Mouse (Mus musculus): ENCODE results near the gene Map3k6. TPM values are rescaled to one million over a fixed set of nuclear protein-coding genes. Genes with fewer than 3 reads are reported as not detected.

Map3k6 gene
- total RNA-seq, 2 experiments from 2014 or later: 22.5 to 30.1 TPM

DNA sequence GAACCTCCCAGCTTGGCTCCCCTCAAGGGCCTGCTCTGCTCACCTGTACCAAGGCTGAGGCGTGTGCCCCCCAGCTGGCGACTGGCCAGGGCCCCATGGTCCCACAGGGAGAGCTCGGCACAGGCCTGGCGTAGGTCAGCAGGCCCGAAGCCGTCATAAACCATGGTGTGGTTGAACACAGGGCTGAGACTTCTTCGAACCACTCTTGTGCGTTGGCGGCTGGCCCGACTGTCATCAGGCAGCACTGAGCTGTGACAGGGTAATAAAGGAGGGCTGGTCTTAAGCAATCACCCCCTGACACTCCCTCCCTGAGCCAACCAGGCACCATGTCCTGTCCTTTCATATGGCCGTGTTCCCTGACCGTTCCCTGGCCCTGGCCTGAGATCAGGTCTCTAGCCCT lies 12.8 kb downstream of the Map3k6 start:
- no peak for DNase-seq

- no peak for DNase-seq
Observed at GRCm38 (mm10) chr4:133255392-133255791, 14.8 kb downstream of the Map3k6 start.

DNA sequence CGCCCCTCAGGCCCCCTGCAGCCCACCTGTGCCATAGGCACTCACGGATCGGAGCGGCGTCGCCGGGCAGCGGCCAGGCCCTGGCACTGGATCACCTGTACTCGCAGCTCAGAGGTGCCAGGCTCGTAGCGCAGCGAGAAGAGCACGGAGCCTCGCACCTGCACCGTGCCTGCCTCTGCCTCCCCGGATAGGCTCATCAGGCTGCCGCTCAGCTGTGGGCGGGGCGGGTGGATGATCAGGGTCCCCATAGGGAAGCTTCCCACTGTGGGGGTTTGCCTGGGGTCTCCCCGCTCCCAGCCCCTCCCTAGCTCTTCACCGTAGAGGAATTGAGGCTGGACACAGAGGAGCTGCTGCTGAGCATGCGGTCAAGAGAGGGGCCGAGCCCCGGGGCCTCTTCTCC lies 16.2 kb downstream of the Map3k6 start:
- DNase-seq: no peak

GRCm38 (mm10) chr4:133257230-133257629 lies 16.6 kb downstream of the Map3k6 start:
- DNase-seq: no peak

DNA sequence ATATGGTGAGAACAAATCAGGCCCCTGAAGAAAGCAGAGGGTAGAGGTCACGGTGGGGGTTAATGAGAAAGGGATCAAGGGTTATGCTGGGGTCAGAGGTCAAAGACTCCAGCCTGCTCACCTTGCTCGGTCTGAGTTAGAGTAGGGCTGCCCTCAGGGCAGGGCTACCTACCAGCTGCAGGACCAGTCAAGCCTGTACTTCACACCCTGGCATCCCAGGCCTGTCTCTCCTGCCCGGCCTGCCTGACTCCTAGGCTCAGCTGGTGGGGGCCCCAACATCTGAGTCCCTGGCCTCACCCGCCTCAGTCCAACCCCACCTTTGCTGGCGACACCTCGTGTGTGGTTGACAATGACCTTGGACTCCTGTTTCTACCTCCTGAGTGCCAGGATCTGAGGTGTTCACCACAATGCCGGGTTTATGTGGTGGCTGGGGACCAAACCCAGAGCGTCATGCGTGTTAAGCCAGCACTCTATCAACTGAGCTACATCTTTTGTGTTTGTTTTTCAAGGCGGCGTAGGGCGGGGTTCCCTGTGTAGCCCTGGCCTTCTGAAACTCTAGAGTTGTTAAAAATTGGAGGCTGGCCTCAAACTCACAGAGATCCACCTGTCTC lies 17.3 kb downstream of the Map3k6 start:
- no peak for DNase-seq

GRCm38 (mm10) chr4:133261641-133262374 lies 21.2 kb downstream of the Map3k6 start:
- DNase-seq: no peak

- DNase-seq: no peak
Observed at GRCm38 (mm10) chr4:133262375-133262765, 21.8 kb downstream of the Map3k6 start.

DNA sequence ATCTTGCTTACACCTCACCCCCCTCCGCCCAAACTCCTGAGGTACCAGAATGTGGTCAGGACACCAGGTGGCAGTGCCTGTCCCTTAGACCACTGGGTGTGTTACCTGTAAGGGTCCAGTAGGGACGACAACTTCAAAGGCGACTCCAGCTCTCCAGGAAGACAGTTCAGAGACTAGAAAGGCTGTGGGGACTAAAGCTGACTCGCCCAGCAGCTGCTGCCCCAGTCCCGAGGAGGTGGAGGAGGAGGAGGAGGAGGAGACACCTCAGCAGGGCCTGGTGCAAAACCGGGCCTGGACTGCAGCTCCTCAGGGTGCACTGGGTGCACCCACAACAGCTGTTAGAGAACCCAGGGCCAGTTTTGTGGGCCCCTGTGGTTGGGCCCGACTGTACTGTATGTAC lies 22.3 kb downstream of the Map3k6 start, which contains the start of gene Sytl1:
Gene Sytl1 (minus strand): TSS at position 232 of the 400 bp plus-strand sequence.
- DNase-seq: no peak

DNA sequence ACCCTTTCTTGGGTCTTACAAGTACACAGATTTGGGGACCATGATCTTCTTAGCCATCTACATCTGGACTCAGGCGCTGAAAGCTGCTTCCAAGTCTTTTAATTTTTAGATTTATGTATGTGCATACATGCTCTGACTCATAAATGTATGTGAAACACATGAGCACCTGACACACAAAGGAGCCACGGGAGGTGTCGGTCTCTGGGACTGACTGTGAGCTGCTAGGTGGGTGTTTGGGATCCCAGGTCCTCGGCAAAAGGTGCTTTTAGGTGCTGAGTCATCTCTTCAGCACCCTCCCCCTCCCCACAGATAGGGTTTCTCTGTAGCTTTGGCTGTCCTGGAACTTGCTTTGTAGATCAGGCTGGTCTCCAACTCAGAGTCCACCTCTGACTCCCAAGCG lies 23.1 kb downstream of the Map3k6 start:
- DNase-seq: no peak

GRCm38 (mm10) chr4:133264559-133264958 lies 23.9 kb downstream of the Map3k6 start:
- DNase-seq: no peak

DNA sequence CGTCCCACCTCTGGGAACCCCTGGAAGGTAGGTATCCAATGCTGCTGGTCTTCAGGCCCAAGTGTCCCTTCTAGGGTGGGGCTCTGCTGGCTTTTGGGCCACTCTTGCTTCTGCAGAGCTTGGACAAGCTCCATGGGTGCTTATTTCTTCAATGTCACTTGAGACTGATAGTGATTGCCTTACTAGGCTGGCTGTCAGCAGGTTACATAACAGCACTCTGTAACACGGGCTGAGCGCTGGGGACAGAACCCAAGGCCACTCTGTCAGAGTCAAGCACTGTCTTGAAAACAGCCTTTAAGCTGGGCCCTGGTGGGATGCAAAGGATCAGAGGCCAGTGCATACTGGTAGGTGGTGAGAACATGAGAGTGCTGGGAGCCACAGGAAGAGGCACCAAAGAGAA lies 24.7 kb downstream of the Map3k6 start:
- DNase-seq: no peak

DNA sequence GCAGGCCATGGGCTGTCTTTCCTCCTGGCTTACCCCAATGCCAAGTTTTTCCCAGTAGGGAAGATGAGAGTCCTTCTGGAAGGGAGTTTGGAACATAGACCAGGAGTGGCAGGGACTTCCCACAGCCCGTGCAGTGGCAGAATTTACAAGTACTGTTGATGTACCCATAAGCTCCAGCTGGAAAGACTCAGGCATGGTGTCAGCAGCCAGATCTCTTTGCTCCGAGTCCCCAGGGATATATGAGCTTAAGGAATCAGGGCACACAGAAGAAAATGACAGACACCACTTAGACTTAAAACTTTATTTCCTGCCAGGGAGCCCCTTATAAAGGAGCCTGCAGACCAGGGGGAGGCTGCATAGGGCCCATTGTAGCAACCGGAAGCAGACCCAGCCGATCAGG lies 25.1 kb downstream of the Map3k6 start:
- peak in 1 of 2 experiments; percentile 65 for DNase-seq

DNA sequence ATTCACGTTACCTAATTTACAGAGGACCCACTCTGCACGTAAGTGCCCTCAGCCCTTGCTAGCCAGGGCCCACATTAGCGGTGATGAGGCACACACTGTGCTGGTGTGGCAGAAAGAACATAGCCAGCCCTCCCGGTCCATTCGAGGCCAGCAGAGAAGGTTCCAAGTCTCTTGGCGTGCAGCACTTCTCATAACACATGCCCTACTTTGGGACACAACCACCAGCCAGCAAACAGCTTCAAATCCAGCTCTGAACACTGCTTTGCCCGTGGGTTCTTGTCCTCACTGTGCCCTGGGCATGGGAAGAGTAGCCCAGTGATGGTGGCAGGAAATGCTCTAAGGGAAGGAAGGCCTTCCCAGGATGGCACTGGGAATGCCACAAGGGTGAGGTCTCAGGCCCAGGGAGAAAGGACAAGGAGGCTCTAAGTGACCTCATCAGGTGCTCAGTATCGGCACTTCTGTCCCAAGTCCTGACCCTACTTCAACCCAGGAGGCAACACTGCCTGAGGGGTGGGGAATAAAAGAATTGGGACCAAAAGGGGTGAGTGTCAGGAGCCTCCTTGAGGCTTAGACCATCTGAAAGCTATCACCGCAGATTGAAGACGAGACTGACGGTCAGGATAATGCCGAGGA lies 25.7 kb downstream of the Map3k6 start:
- DNase-seq: peak in 1 of 2 experiments; percentile 50

DNA sequence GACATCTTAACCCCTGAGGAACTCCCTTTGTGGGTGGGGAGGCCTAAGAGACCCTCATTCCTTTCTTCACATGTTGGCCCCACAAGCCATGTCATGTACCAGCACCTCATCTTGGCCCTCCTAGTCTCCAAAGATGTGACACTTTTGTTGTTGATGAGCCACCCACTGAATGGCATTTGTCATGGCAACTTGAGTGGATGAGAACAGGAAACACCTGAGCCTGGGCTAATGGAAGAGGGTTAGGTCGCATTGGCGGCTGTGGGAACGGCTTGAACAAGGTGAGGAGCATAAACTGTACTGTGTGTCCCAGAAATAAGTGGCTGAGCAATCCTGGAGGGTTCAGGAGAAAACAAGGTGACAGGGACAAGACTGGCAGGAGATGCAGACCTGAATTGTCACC lies 28.3 kb downstream of the Map3k6 start:
- no peak for DNase-seq

- peak; percentile 76 to 87 for DNase-seq
Observed at GRCm38 (mm10) chr4:133269596-133269995, 29.0 kb downstream of the Map3k6 start.

- no peak for DNase-seq
Observed at GRCm38 (mm10) chr4:133270929-133271328, 30.3 kb downstream of the Map3k6 start.

GRCm38 (mm10) chr4:133277104-133278026 lies 36.7 kb downstream of the Map3k6 start, which contains the start of gene Tmem222:
TSS of gene Tmem222 (minus strand) at chr4:133277792.
- DNase-seq: peak; percentile 97 to 98

- no peak for DNase-seq
Observed at GRCm38 (mm10) chr4:133278067-133278466, 37.4 kb downstream of the Map3k6 start.

- DNase-seq: no peak
Observed at GRCm38 (mm10) chr4:133278482-133278881, 37.9 kb downstream of the Map3k6 start.

GRCm38 (mm10) chr4:133281513-133281912 lies 40.9 kb downstream of the Map3k6 start:
- DNase-seq: no peak

DNA sequence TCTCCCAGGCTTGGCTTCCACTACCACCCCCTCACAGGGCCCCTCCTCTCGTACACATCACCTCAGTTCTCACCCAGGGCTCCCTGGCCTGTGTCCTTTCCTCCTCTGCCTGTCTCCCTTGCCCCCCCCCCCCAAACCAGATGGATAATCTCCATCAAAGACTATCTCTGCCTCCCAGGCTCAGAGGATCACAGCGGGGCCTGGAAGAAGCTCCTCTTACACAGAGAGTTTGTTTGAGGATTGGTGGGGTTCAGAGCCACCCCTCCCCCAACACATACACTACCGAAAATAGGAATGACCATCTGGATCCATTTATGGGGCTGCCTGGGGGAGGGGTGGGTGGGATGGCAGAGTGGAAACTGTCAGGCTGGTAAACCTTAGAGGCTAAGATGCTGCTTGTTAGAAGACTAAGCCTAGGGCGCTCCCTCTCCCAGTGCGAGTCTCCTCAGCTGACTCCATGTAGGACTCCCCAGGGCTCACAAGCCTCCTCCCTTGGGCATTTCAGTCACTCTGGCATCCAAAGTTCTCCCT lies 41.4 kb downstream of the Map3k6 start:
- no peak for DNase-seq

- no peak for DNase-seq
Observed at GRCm38 (mm10) chr4:133282656-133283055, 42.0 kb downstream of the Map3k6 start.

Measured in heart, adult 18-20 months (tissue).